Mouse (Mus musculus): ENCODE data around the gene Olfr1339.

Gene Olfr1339

DNA sequence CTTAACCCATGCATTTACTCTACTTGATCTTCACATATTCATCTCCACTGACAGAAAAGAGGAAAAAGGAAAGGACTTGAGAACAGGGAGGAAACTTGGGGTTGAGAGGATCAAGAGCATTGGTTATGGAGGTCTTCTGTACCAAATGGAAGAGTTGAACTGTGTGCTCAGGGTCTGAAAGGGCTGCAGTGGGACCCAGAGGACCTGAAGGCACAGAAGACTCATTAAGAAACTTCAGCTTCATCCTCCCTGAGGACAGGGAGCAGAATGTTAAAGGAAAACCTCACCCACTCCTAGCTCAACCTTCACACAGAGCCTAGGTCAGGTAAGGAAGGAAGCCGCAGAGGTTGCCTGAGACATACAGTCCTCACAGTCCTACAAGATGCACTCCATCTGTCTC lies at the start of gene Olfr1339:
Gene Olfr1339, plus strand, starts transcription at position 301 of the 400 bp plus-strand sequence.
- DNase-seq (ENCODE audit: low spot score in 2 of 2): no peak

DNA sequence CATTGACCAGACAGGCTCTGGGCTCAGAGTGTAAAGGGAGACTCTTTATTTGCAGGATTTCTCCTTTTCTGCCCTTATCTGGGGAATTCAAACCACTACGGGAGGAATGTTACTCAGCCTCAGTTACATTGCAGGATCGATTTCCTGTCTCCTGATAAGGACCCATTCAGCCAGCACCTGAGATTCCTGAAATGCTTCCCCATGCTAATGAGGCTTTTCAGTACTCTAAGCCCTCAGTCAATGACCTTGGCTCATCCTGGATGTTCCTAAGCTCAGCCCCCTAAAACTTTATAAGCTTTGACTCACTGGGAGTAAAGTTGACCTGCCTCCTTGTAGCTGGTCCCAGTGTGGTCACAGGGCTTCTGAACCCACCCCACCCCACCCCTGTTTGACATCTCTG lies 44.9 kb upstream of the Olfr1339 start:
- no peak for DNase-seq (ENCODE audit: low spot score in 2 of 2)

DNA sequence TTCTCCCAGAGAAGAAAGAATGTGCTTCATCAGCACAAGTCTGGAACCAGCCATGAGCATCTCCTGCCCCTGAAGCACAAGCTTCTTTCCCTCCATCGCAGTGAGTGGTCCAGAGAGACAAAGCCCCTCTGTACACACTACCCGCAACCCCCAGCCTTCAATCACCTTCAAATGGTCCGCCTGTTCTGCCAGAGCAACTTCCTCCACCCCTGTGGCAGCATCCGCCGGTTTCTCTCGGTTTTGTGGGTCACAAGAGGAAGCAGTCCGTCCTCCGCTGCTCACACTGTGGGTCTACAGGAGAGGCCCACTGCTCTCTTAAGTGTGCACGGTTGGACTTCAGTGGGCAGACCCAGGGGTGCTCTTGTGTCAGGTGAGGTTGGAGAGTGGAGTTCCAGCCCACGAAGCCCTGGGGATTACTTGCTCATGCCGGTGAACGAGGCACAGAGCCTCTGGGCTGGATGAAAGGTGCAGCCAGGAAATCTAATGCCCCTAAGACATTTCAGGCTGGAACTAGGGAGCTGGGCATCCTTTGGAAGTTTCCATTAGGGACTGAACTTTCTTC lies 39.5 kb upstream of the Olfr1339 start, which contains the start of gene Olfr1342:
Gene Olfr1342, minus strand, starts transcription at position 345 of the 562 bp plus-strand sequence.
- no peak for DNase-seq (ENCODE audit: low spot score in 2 of 2)

DNA sequence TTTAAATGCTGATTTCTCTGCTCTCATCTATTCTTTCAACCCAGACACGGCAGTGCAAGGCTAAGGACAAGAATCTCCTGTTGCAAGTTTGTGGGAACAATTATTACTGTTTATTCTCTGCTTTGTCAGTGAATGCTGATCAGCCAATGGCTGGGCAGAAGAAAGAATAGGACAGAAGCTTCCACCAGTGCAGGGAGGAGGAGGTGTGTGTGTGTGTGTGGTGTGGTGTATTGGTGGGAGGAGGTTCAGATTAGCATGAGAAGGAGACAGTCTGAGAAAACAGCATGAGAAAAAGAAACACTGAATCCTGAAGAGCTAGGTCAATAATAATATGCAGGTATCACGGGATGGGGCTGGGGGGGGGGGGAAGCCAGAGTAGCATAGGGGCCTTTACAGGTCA lies 38.2 kb upstream of the Olfr1339 start:
- DNase-seq (ENCODE audit: low spot score in 2 of 2): no peak

DNA sequence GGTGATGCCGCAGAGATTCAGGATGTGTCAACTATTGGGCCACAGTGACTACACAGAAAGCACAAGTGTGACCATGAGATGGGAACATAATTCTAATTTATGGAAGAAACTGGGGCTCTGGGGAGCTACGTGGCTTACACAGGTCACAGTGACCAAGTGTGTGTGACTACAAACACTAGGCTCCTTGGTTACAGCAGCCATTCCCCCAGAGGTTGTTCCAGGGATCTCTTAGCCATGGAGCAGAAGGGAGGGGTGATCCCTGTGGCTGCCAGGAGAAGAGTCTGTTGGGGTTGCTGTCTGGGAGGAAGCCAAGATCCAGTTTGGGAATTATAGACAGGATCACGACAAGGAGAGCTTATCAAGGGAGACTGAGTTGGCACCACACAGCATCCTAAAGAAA lies 28.8 kb upstream of the Olfr1339 start, which contains the start of gene Olfr1341:
Gene Olfr1341, plus strand, starts transcription at position 301 of the 400 bp plus-strand sequence.
- no peak for DNase-seq (ENCODE audit: low spot score in 2 of 2)

DNA sequence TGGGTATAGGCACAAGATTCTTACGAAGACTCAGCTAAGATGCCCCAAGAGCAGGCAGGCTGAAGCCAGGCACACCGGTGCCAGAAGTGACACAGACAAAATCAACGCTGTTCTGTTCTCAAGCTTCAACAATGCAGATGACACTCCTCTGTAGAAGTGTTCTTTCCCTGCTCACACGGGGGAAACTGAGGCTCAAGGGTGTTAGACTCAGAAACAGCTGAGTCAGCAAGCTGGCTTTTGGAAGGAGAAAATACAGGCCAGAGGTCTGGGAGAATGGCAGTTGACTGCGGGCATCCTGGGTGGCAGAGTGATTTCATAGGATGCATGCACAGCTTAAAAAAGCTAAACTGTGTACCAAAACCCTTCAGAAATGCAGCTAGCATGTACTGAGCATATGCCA lies 23.9 kb upstream of the Olfr1339 start:
- DNase-seq (ENCODE audit: low spot score in 2 of 2): no peak

DNA sequence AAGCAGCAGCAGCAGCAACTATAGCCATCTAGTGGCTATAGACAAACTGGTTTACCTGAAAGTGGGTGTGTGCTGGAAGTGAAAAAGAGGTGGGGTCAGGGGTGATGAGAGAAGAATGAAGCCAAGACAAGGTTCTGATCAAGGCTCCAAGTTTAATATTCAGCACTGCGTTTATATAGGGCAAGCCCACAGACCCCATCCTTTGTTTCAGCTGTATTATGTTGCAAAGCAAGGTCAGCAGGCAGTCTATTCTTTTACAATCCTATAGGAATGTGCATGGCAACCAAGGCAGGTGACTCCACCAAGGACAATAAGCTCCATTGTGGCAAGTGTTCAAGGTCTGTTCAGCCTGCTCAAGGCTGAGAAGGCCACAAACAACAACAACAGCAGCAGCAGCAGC lies 20.3 kb upstream of the Olfr1339 start:
- no peak for DNase-seq (ENCODE audit: low spot score in 2 of 2)

DNA sequence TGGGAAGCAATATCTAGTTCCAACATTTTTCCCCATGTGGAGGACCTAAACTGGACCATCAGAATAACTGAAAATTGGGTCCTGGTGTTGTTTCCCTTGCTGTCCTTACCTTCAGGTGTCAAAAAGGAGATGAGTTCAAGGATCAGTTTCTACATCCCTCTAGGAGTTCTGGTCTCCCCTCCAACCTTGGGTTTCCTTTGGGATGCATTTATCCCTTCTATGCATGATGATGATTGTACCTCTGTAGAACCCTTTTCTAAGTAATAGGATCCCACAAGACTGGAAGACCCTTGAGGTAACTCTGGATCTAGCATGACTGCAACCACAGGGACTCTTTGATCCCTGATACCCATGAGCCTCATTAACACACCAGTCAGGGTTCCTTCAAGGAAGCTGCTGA lies 12.1 kb upstream of the Olfr1339 start, which contains the start of gene Olfr1340:
Gene Olfr1340, plus strand, starts transcription at position 301 of the 400 bp plus-strand sequence.
- no peak for DNase-seq (ENCODE audit: low spot score in 2 of 2)

DNA sequence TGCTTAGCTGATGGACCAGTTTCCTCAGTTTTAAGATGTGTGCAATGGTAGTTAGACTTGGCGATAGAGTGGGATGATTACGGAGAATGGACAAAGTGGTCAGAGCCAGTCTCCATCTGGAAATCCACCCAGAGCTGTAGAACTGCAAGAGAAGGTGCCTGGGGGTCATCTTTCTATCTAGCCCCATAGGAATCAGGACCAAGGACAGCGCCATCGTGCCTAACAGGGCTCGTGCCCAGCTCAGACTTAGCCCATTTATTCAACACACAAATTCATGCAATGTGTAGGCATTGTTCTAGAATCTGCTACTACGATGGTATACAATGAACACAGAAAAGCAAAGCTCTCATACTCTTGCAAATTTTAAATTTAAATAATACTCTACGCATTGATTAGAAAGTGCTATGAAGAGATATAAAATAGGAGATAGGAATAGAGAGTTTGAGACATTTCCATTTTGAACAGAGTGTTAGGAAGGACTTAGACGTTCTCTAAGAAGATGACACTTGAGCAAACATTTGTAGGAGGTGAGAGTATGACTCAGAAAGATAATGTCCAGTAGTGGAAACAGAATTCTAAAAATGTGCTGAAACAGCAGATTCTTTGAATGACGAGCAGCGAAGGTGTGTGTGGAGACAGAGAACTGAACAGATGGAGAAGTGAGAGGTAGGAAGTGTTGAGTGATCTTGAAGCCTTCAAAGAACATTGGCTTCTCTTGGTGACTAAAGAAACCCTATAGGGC lies 10.1 kb upstream of the Olfr1339 start:
- no peak for DNase-seq (ENCODE audit: low spot score in 2 of 2)

DNA sequence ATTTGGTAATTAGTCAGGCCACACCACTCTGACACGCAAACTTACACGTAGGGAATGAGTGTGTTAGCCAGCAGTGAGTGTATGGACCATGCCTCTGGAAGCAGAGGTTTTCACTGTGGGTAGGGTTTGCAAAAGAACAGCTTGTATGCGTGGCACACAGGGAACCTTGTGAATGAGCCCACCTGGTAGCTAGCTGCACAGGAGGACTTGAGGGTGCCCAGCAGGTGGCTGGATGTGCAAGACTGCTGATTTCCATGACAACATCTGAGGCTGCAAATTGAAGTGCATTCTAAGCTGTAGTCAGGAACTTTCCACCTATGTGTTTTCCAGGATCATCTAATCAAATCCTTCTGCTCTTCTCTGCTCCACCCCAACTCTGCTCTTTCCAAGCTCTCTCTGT lies 7.6 kb downstream of the Olfr1339 start:
- no peak for DNase-seq (ENCODE audit: low spot score in 2 of 2)

DNA sequence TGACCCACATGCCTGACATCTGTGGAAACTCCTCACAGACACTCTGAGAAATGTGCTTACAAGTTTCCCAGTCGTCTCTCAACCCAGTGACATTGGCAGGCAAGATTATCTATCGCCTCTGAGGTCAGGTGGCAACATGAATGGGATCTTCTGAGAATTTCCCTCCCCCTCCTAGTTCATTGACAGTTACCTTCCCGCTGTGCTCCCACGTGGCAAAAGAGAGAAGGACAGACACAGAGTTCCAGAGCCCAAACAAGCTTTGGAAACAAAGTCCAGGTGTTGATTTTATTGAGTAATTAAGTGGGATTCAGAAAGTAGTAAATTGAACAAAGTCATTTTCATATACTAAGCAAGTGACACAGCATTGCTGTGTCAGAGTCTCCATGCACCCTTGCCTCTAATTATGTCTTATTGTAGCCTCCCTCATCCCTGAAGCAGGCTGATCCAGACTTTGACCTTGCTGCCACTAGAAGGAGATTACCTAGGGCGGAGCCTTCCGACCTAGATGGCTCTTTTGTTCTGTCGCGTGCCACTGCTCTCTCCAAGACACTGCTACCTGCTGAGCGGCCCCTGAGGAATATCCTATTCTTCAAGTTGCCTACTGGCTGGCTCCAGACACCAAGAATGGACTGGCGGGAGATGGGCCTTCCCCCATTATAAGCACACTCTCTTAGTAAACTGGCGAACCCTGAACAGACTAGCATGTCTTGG lies 9.2 kb downstream of the Olfr1339 start:
- DNase-seq (ENCODE audit: low spot score in 2 of 2): no peak

DNA sequence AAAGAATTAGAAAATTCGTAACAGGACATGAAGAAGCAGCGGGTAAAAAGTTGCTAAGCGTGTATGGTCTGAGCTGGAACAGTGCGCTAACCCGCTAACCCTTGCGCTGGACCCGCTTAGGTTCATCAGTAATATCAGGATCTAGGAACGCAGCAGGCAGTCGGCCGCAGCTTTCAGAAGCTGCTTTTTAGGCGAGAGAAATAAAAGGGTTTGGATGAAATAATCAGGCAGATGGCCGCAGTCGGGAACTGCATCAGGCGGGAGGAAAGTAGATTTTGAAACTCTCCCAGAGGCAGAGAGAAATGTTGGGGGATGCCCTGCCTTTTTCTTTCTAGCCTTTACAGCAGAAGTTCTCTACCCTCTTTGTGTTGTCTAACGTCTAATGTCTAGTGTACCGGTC lies 9.9 kb downstream of the Olfr1339 start:
- no peak for DNase-seq (ENCODE audit: low spot score in 2 of 2)

DNA sequence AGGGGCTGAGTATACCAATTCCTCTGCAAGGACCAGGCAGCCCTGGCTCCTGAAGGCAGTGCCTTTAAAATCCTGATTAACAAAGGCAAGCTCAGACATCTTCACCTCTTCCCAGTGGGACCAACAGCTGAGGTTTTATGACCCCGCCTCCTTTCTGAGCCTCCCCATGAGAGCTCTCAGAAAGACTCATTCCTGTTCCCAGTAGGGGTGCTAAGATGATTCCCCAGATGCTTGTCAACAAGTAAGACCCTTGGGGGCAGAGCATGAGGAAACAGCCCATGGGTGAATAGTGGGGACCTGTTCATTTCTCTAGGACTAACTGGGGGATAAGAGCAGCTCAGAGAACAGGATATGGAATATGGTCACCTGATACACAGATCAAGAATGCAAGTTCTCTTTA lies 26.7 kb downstream of the Olfr1339 start, which contains the start of gene Olfr1338:
Gene Olfr1338, minus strand, starts transcription at position 101 of the 400 bp plus-strand sequence.
- no peak for DNase-seq (ENCODE audit: low spot score in 2 of 2)

DNA sequence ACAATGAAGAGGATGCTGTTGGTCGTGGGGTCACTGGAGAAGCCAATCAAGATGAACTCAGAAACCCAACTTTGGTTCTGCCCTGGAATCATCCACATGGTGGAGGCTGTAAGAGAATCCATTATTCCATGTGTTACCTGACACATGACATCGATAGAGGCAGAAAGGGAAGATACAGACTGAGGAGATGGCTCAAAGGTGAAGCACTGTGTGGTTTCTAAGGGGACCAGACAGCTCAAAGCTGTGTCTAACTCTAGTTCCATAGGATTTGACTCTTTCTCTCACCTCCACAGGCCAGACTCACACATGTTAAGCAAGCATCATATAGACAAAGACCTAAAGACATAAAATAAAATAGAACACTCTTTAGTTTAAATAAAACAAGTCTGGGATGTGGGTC lies 50.5 kb downstream of the Olfr1339 start, which contains the start of gene Olfr1337:
Gene Olfr1337, minus strand, starts transcription at position 101 of the 400 bp plus-strand sequence.
- DNase-seq (ENCODE audit: low spot score in 2 of 2): no peak

All from urinary bladder, adult 18-20 months (tissue).